Mouse (Mus musculus): ENCODE measurements around the gene Kif6.

GRCm38 (mm10) chr17:49855785-49856184 is 240.8 kb downstream of the Kif6 start:
- TF ChIP-seq CTCF (IDR thresholded peaks at IDR 0.05; ENCODE audit: low read depth) (no peak), EP300 (IDR thresholded peaks at IDR 0.05; ENCODE audit: low read depth) (no peak)
